Mouse (Mus musculus) stomach, postnatal 0 days (tissue): ENCODE data around the gene Cyp21a1.
"Not testable (repeated sequence)": the region's sequence is repeated elsewhere in the genome, so short reads cannot be mapped to it uniquely, and the experiment has no call there.

Experiments used
- CTCF ChIP-seq: IDR thresholded peaks from 2 replicates; pipeline ENCODE4 v1.5.1; 2016; ENCODE audit warnings: antibody characterized with exemption, low read depth, mild to moderate bottlenecking, moderate library complexity
- EP300 ChIP-seq: optimal IDR thresholded peaks from 2 replicates; pipeline ENCODE3; 2016; ENCODE audit warnings: antibody characterized with exemption

DNA sequence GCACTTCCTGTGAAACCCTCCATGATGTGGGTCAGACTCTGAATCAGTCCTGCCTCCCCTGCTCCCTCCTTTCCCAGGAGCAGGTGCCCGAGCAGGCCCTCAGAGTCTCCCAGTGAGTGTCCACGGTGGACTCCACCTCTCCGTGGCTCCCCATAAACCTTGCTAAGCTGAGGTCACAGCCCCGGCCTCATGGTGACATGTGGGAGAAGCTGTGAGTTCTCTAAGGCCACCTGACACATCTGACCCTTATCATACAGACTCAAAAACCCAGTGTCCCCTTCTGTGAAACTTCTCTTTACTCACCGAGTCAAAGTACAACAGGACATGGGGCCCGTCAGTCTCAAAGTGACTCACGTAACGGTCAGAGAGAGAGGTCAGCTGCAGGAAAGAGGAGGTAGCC, 6.5 kb upstream of the Cyp21a1 start:
- not testable (repeated sequence) for TF ChIP-seq CTCF, EP300
